Mouse (Mus musculus) liver, postnatal 0 days (tissue): ENCODE data around the gene Slc22a14.

Experiments
- CTCF ChIP-seq: sonication (generic); IDR thresholded peaks from 2 replicates; pipeline ENCODE4 v1.5.1; 2016; ENCODE audit warnings: antibody characterized with exemption, low read depth
- EP300 ChIP-seq: IDR thresholded peaks from 2 replicates; pipeline ENCODE4 v1.6.1; 2016; ENCODE audit warnings: antibody characterized with exemption, low read depth, mild to moderate bottlenecking

DNA sequence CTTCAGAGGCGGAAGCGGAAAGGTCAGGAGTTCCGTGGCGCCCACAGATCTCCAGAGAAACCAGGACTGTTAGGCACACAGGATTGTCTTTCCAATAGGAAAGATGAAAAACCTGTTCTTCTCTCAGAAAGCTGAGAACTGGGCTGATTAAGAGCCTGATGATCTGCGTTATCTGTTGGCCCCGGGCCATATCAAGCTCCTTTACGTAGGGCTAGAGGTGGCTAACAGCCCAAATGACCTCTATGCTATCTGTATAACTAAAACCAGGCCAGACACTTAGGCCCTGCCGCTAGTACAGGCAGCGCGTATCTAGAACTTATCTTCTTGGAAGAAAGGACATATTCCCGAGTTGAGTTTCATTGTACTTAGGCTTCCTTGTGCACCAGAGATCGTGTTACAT is 2.1 kb downstream of the Slc22a14 start:
- TF ChIP-seq CTCF, result no peak
- no peak for TF ChIP-seq EP300
